Mouse (Mus musculus): ENCODE results near the gene Trpm5.

Gene Trpm5

DNA sequence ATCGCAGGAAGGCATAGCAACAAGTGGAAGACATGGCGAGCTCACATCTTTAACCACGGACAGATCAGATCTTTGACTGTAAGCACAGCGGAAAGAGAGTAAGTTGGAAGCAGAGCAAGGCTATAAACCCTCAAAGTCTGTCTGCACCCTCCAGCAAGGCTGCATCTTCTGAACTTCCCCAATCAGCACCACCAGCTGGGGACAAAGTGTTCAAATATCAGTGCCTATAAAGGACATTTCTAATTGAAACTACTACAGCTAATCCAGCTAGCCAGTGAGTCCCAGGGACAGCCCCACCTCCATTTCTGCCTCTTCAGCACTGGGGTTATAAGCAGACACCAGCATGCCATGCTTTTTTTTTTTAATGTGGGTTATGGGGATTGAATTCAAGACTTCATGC is 57.1 kb downstream of the Trpm5 start:
- DNase-seq, result no peak

DNA sequence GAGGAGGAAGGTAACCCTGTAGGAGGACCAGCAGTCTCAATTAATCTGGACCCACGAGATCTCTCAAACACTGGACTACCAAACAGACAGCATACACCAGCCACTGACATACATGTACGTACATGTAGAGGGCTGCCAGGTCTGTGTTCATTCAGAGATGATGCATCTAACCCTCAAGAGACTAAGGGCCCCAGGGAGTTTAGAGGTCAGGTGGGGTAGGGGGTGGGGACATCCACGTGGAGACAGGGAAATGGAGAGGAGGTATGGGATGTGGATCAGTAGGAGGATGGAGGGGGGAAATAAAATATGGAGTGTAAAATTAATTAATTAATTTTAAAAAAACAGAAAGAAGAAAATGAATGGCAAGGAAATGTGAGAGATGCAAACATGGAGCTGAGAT is 57.7 kb downstream of the Trpm5 start:
- DNase-seq, result no peak

DNA sequence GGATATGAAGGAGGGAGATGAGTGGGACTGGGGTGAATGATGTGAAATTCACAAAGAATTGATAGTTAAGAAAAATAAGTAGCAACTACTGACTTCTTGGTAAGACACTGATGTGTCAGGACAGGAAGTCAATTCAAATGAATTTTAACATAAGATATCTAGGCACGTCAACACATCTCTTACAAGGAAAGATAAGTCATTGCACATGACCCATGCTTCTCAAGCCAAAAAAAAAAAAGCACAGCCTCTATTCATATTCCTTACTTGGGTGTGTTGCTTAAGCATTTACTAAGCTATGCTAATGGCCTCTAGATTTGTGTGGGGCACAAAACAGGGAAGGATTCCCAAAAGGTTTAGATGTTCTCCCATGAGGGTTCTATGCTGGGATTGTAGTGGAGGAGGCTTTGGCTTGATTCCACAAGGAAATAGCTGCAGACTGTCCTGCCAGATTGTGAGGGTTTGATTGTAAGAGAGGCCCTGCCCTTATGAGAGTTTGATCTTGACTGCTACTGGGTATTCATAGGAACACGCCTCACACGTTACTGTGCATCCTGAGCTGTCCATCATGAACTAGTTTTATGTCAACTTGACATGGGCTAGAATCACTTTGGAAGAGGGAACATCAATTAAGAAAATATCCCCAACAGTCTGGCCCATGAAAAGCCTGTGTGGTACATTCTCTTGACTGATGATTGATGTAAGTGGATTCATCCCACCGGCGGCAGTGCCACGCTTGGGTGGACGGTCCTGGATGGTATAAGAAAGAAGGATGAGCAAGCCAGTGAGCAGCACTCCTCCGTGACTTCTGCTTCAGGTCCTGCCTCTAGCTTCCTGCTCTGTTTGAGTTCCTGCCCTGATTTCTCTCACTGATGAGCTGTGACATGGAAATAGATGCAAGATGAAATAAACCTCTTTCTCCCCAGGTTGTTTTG is 59.7 kb downstream of the Trpm5 start:
- DNase-seq, result no peak

DNA sequence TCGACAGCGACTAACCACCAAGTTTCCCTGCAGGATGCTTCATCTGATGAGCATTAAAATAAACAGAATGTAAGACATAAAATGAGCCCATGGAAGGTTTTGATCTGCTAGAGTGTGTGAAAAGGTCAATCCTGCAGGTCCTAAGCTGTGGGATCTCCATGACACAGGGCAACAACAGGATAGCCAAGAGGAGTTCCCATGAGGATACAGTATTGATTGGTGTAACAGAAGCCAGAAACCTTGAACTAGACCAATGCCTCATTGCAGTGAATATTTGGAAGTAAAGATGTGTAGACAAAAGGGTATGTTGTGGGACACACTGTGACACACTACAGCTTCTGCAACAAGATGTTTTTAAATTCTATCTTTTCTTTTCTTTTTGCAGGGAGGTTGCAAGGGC is 60.3 kb downstream of the Trpm5 start:
- DNase-seq, result no peak

DNA sequence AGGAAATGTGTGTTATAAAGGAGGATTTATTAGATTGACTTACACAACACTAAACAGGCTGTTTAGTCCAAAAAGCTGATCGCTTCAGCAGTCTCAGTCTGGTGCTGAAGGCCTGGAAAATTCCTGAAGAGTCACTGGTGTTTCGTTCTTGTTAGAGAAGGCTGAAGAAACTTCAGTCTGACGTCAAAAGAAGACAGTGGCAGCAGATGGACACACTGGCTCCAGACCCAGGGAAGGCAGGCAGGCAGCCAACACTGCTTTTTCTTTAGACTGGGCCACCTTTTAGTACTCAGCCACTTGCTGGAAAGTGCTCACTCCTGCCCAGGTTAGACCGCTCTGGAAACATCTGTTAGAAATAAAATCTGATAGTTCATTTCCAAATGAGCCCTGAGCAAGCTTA is 60.9 kb downstream of the Trpm5 start:
- DNase-seq, result no peak

DNA sequence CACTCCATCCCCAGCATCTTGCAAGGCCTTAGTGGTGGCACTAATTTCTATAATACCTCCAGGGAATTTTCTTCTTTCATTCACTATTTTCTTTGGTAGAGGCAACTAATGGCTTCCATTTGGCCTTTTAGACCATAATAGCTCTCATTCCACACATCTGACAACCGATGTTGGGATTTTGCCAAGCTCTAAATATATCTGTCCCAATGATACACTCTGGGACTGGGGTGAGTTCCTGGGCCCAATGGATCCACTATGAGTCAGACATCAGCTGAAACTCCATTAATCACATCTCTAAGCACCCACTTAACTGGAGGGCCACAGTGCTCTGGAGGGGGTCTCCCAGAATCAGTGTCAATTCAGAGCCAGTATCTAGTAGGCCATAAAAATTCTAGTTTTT is 62.6 kb downstream of the Trpm5 start:
- DNase-seq, result no peak

DNA sequence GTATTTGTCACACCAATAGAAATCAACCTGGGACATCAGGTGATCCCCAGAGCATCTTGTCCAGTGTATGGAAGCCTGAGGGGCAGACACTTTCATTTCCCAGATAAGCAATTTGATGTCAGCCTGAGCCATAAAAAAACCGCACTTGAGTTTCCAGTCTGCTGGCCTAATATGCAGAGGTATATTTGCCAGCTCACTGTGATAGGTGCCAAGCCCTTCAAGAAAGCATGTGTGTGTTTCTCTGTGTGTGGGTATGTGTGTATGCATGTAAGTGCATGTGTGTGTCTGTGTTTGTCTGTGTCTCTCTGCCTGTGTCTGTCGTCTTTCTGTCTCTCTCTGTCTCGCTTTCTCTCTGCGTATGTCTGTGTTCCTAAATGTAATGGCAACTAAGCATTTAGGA is 67.2 kb downstream of the Trpm5 start:
- no peak for DNase-seq

DNA sequence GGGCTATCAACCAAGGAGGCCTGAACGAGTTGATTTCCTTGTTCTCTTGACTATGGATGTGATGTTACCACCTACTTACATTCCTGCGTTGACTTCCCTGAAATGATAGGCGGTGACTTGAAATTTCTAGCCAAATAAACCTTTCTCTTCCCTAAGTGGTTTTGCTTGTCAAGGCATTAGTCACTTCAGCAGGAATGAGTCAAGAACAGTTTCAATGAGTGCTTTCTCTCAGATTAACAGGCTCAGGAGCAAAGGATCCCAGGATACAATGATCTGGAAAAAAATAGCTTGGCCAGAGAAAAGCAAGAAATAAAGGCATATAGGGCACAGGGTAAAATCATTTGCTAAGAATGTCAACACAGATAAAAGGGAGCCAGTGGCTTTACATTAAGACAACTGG is 68.9 kb downstream of the Trpm5 start:
- DNase-seq, result no peak

DNA sequence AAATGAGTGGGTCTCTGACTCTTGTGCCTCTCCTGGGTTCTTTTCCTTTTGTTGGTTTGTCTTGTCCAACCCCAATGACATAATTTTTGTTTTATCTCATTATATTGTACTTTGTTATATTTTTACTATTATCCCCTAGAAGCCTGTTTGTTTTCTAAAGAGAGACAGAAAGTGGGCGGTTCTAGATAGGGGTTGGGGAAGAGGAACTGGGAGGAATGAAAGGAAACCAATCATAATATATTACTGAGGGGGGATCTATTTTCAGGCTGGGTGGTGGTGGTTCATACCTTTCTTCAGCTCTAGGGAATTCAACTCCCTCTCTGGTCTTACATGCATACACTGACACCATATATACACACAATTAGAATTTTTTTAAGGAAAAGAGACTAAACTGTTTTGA is 70.1 kb downstream of the Trpm5 start:
- DNase-seq, result no peak

DNA sequence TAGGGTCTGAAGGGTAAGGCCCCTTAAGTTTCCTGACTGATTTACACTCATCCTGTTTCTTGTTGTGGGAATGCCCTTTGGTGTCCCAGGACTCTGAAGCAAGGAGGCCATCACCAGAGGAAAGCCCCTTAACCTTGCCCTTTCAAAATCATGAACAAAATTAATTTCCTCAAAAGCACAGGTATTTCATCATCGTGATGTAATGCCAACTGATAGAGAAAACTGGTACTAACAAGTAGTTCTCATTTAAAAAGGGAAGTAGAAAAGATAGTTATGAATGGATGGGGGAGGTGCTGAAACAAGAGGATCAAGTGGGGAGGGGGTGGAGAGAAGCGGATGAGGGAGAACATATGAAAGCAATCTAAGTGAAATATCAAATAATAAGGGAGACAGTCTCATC is 70.9 kb downstream of the Trpm5 start:
- no peak for DNase-seq

DNA sequence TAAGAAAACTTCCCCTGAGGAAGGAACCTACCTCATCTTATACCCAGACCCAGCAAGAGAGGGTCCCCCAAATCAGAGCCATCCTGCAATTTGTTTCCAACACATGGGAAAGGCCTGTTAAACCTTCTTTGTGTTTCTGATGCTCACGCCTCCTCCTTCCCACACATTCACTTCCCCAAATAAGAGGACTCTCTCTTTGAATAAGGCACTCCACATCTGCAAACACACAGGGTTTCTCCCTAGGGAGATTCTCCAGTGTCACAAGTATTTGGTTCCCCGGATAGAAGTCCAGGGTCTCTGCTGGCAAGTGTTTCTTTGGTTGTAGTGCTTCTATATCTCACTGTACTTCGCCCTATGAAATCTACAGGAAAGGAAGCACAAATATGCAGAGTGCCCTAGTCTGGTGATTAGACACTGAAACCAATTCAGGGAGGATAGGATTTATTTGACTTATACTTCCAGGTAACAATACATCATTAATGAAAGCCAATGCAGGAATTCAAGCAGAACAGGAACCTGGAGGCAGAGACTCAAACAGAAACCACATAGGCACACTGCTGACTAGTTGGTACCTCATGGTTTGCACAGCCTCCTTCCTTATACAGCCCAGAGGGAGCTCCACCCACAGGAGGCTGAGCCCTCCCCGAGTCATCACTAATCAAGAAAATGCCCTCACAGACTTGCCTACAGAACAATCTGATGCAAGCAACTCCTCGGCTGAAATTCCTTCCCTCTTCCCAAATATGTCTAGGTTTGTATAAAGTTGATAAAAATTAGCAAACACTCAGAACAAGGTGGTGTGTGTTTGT is 72.9 kb downstream of the Trpm5 start:
- DNase-seq, result no peak

DNA sequence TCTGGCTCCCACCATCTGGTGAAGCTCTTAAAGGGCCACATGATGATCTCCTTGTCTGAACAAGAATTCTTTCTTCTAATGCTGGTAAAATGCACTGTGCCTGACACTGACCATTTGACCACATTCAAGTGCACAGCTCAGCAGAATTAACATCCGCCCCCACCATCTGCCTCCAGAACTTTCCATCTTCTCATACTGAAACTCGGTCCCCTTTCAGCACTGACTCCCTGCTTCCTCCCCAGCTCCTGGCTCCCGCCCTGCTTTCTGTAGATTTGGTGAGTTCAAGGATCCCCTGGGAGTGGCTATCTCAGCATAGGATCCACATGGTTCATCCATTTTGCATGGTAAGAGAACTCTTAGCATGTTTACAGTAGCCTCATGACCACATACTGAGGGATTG is 73.7 kb downstream of the Trpm5 start:
- DNase-seq, result no peak

DNA sequence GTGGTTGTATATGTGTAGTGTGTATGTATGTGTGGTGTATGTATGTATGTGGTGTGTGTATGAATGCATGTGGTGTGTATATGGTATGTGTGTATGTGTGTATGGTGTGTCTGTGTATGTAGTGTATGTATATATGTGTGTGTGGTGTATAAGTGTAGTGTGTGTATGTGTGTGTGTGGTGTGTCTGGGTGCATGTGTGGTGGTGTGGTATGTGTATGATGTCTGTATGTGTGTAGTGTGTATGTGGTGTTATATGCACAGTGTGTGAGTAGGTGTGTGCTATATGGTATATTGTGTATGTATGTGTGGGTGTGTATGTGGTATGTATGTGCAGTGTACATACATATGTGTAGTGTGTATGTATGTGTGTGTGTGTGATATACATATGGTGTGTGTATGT is 74.4 kb downstream of the Trpm5 start:
- no peak for DNase-seq
